Mouse (Mus musculus) lung, postnatal 0 days (tissue): Measurements from ENCODE around the gene Zfp428. TPM values are rescaled to one million over a fixed set of nuclear protein-coding genes. Genes with fewer than 3 reads are reported as not detected.

Experiments used
- ATAC-seq: fragments of 200-750 bp; cut with Nextera tagmentation; 2 replicates; pipeline ENCODE4 v1.8.0; 2017; ENCODE audit warnings: moderate library complexity
- DNase-seq: peaks from one replicate; pipeline ENCODE4 v3.0.0-alpha.2; 2016; ENCODE audit warnings: low spot score
- H3K27ac ChIP-seq: fragments of 300-500 bp; sonication (generic); 2 replicates; pipeline ENCODE4 v1.5.1; 2014; ENCODE audit warnings: antibody characterized with exemption, mild to moderate bottlenecking, low read length, mixed read lengths
- H3K27me3 ChIP-seq: fragments of 300-500 bp; sonication (generic); replicated peaks from 2 replicates; pipeline ENCODE4 v1.6.1; 2014; ENCODE audit warnings: low read length, mixed read lengths; ENCODE audit not compliant: insufficient read depth
- H3K36me3 ChIP-seq: fragments of 300-500 bp; sonication (generic); 2 replicates; pipeline ENCODE4 v1.6.1; 2014; ENCODE audit warnings: low read length, mixed read lengths; ENCODE audit not compliant: insufficient read depth
- H3K4me1 ChIP-seq: fragments of 300-500 bp; sonication (generic); 2 replicates; pipeline ENCODE4 v1.6.1; 2014; ENCODE audit warnings: antibody characterized with exemption, low read depth, low read length, mixed read lengths; ENCODE audit not compliant: insufficient read depth
- H3K4me2 ChIP-seq: fragments of 300-500 bp; sonication (generic); replicated peaks from 2 replicates; pipeline ENCODE4 v1.6.1; 2014; ENCODE audit warnings: low read depth, mild to moderate bottlenecking, low read length, moderate library complexity, mixed read lengths
- H3K4me3 ChIP-seq: fragments of 300-500 bp; sonication (generic); 2 replicates; pipeline ENCODE4 v1.5.1; 2014; ENCODE audit warnings: low read depth, low read length
- H3K9ac ChIP-seq: fragments of 300-500 bp; sonication (generic); replicated peaks from 2 replicates; pipeline ENCODE4 v1.6.1; 2014; ENCODE audit warnings: low read depth, mild to moderate bottlenecking
- H3K9me3 ChIP-seq: fragments of 300-500 bp; sonication (generic); 2 replicates; pipeline ENCODE4 v1.6.1; 2016; ENCODE audit warnings: low read length, mixed read lengths
- CTCF ChIP-seq: IDR thresholded peaks from 2 replicates; pipeline ENCODE4 v1.5.1; 2016; ENCODE audit warnings: antibody characterized with exemption, mild to moderate bottlenecking
- EP300 ChIP-seq: IDR thresholded peaks from 2 replicates; pipeline ENCODE4 v1.6.1; 2016; ENCODE audit warnings: antibody characterized with exemption, mild to moderate bottlenecking, control low read depth
- WGBS: fragments of 180-500 bp; shearing (Covaris S2); extraction: QIAGEN DNeasy Blood & Tissue Kit; methylation state at CpG from one replicate; pipeline ENCODE4 v1.1.7; 2014; 5-methylcytosine and 5-hydroxymethylcytosine counted together
- polyA plus RNA-seq: library from polyadenylated mRNA; unstranded; fragments of >200 nt; fragmentation: Nextera tagmentation; extraction: Ambion mirVana; gene quantifications from 2 replicates; pipeline ENCODE4 v1.2.1, GENCODE M21; 2015

Zfp428 gene
- polyA plus RNA-seq, 1 experiment from 2014 or later = 17.0 TPM

DNA sequence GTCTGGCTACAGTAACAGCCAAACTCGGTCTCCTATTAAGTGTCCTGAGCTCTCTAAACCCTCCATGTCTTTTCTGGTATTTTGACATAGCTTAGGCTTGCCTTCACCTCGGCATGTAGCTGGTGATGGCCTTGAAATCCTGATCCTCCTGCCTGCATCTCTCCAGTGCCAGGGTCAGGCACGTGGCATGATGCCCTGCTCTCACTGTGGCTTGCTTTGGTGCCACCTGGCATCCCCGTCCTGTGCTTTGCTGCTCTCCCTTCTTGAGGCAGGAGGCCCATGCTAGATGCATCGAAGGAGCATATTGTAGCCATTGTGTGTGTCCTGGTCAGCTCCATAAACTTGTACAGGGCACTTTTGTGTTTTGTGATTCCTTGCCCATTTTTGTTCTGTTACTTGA lies 30.8 kb downstream of the Zfp428 start:
- no peaks in the 10 kb centered on the region for H3K9me3 ChIP-seq
- no peak overlapping the region for H3K4me3 ChIP-seq
- H3K27me3 ChIP-seq = no peaks in the 10 kb centered on the region
- ATAC-seq (no peak), DNase-seq (no peak)
- TF ChIP-seq EP300 (no peak), CTCF (no peak)
- no peak overlapping the region for H3K9ac ChIP-seq
- H3K36me3 ChIP-seq = peaks cover 8% of the 10 kb centered on the region; the same call in 1 of the 2 replicates
- no peak overlapping the region for H3K4me2 ChIP-seq
- 72% methylated on average over 5 of the region's 5 CpGs for WGBS
- no peak overlapping the region for H3K27ac ChIP-seq
- H3K4me1 ChIP-seq = no peaks in the 10 kb centered on the region

GRCm38 (mm10) chr7:24538154-24538553 lies 31.3 kb downstream of the Zfp428 start:
- TF ChIP-seq EP300 (no peak), CTCF (peak; percentile 20; the same call in 1 of the 2 replicates)
- WGBS = 36% methylated on average over 5 of the region's 5 CpGs
- Histone ChIP-seq H3K9ac (no peak overlapping the region), H3K27me3 (no peaks in the 10 kb centered on the region), H3K4me2 (no peak overlapping the region), H3K9me3 (no peaks in the 10 kb centered on the region), H3K4me1 (no peaks in the 10 kb centered on the region), H3K27ac (no peak overlapping the region), H3K36me3 (peaks cover 8% of the 10 kb centered on the region; the same call in 1 of the 2 replicates), H3K4me3 (no peak overlapping the region)
- DNase-seq (no peak), ATAC-seq (no peak)

DNA sequence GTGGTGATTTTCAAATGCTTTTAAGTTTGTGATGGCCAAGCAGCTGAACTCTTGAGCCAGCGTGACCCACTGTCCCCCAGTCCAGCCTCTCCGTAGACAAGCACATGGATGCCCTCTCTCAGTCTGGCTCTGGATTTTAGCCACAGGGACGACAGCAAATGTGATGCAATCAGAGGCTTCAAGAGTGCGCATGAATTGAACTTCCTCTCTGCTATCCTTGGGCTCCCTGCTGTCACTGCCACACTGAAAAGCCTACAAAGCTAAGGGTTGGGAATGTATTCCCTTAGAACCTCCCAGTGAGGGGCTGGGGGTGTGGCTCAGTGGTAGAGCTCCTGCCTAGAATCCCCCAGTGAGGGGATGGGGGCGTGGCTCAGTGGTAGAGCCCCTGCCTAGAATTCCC lies 31.9 kb downstream of the Zfp428 start:
- Histone ChIP-seq H3K4me1 (no peaks in the 10 kb centered on the region), H3K36me3 (peaks cover 7% of the 10 kb centered on the region; the same call in 1 of the 2 replicates), H3K27me3 (no peaks in the 10 kb centered on the region), H3K9me3 (no peaks in the 10 kb centered on the region), H3K27ac (no peak overlapping the region), H3K9ac (no peak overlapping the region), H3K4me2 (no peak overlapping the region), H3K4me3 (no peak overlapping the region)
- DNase-seq = no peak
- TF ChIP-seq CTCF (no peak), EP300 (no peak)
- ATAC-seq = no peak
- 80% methylated on average over 5 of the region's 5 CpGs for WGBS

GRCm38 (mm10) chr7:24539686-24540085 lies 32.9 kb downstream of the Zfp428 start:
- Histone ChIP-seq H3K4me1 (no peaks in the 10 kb centered on the region), H3K36me3 (no peaks in the 10 kb centered on the region; the same call in 1 of the 2 replicates), H3K4me2 (no peak overlapping the region), H3K9me3 (no peaks in the 10 kb centered on the region), H3K9ac (no peak overlapping the region), H3K27ac (no peak overlapping the region), H3K4me3 (no peak overlapping the region), H3K27me3 (no peaks in the 10 kb centered on the region)
- ATAC-seq (peak; percentile 6; the same call in 1 of the 2 replicates), DNase-seq (no peak)
- TF ChIP-seq CTCF = no peak
- TF ChIP-seq EP300 = no peak
- 79% methylated on average over 4 of the region's 4 CpGs for WGBS

DNA sequence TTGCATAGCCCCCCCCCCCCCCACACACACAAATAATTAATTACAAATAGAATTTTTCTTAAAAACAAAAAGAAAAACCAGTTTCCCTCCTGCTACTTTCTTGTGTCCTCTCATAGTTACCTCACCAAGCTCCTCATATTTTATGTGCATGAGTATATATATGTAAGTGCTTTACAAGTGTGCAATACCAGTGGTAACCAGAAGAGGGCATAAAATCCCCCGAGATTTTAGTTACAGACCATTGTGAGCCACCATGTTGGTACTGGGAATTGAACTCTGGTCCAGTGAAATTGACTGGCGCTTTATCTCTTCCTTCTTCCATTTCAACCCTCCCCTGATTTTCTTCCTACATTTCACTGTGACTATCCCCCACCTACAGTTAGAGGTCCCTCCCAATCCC lies 37.7 kb downstream of the Zfp428 start:
- WGBS = 83% methylated on average over 2 of the region's 2 CpGs
- Histone ChIP-seq H3K27ac (no peak overlapping the region), H3K36me3 (no peaks in the 10 kb centered on the region), H3K9me3 (no peaks in the 10 kb centered on the region), H3K27me3 (no peaks in the 10 kb centered on the region), H3K9ac (no peak overlapping the region), H3K4me2 (no peak overlapping the region), H3K4me1 (no peaks in the 10 kb centered on the region; the same call in 1 of the 2 replicates), H3K4me3 (no peak overlapping the region)
- ATAC-seq (no peak), DNase-seq (no peak)
- TF ChIP-seq CTCF (peak; percentile 24), EP300 (no peak)

DNA sequence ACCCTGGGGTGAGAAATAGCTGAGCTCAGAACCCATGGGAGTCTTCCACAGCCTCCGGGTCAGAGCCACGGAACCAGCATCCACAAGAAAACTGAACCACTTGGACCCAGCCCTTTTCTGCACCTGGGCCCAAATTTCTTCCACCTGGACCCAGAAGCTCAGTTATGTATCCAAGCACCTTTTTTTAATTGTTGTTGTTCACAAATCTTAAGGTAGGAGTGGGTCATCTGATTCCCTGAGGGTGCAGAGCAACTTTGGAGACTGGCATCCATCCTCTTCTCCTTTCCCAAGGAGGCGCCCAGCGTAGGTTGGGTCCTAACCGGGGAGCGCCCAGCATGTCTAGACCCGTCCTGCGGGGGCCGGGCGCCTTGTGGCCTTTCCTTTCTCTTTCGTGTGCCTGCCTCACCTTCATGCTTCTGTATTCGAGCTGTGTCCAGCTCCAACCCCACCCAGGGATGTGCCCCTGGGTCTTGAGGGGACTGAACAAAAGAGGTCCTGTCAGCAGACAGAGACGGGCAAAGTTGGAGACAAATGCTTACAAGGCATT lies 39.3 kb downstream of the Zfp428 start, which contains the start of the genes Pinlyp and Xrcc1:
TSS of gene Pinlyp (minus strand) at position 51 of the 547 bp plus-strand sequence.
TSS of gene Xrcc1 (plus strand) at position 222 of the 547 bp plus-strand sequence.
- DNase-seq (no peak), ATAC-seq (no peak)
- peak within 1 kb of the TSS; percentile 73 for H3K4me2 ChIP-seq
- peak within 1 kb of the TSS; percentile 64 for H3K27ac ChIP-seq
- H3K9me3 ChIP-seq = no peaks in the 10 kb centered on the region
- 31% methylated on average over 13 of the region's 13 CpGs for WGBS
- H3K36me3 ChIP-seq = no peaks in the 10 kb centered on the region
- peak within 1 kb of the TSS; percentile 77 for H3K9ac ChIP-seq
- no peaks in the 10 kb centered on the region for H3K27me3 ChIP-seq
- no peak for TF ChIP-seq CTCF
- no peak for TF ChIP-seq EP300
- H3K4me3 ChIP-seq = peak within 1 kb of the TSS; percentile 75
- no peaks in the 10 kb centered on the region; the same call in 1 of the 2 replicates for H3K4me1 ChIP-seq
